Mouse (Mus musculus) neural tube, embryonic 15.5 days (tissue): ENCODE results near the gene Uba52. TPM values are rescaled to one million over a fixed set of nuclear protein-coding genes. Genes with fewer than 3 reads are reported as not detected.
A peak's percentile ranks its signal among the peaks of the same experiment; 100 is the strongest.

Experiments used
- ATAC-seq: fragments of 200-750 bp; cut with Nextera tagmentation; 2 replicates; pipeline ENCODE4 v1.8.0; 2017; ENCODE audit warnings: mild to moderate bottlenecking, moderate TSS enrichment, moderate library complexity; ENCODE audit not compliant: low FRiP score
- H3K27ac ChIP-seq: fragments of 300-500 bp; sonication (generic); replicated peaks from 2 replicates; pipeline ENCODE4 v1.5.1; 2015; ENCODE audit warnings: mild to moderate bottlenecking, inconsistent platforms
- H3K27me3 ChIP-seq: fragments of 300-500 bp; sonication (generic); replicated peaks from 2 replicates; pipeline ENCODE4 v1.6.1; 2015; ENCODE audit warnings: inconsistent platforms
- H3K36me3 ChIP-seq: fragments of 300-500 bp; sonication (generic); 2 replicates; pipeline ENCODE4 v1.6.1; 2015; ENCODE audit warnings: inconsistent platforms
- H3K4me1 ChIP-seq: fragments of 300-500 bp; sonication (generic); 2 replicates; pipeline ENCODE4 v1.6.1; 2015; ENCODE audit warnings: inconsistent platforms
- H3K4me2 ChIP-seq: fragments of 300-500 bp; sonication (generic); 2 replicates; pipeline ENCODE4 v1.6.1; 2015; ENCODE audit warnings: inconsistent platforms, mild to moderate bottlenecking, moderate library complexity
- H3K4me3 ChIP-seq: fragments of 300-500 bp; sonication (generic); replicated peaks from 2 replicates; pipeline ENCODE4 v1.5.1; 2015; ENCODE audit warnings: mild to moderate bottlenecking, inconsistent platforms
- H3K9ac ChIP-seq: fragments of 300-500 bp; sonication (generic); replicated peaks from 2 replicates; pipeline ENCODE4 v1.6.1; 2015; ENCODE audit warnings: mild to moderate bottlenecking, inconsistent platforms
- H3K9me3 ChIP-seq: fragments of 300-500 bp; sonication (generic); replicated peaks from 2 replicates; pipeline ENCODE4 v1.6.1; 2016; ENCODE audit warnings: inconsistent platforms
- WGBS: fragments of 180-500 bp; shearing (Covaris S2); methylation state at CpG from one replicate; pipeline ENCODE4 v1.1.7; 2015; ENCODE audit warnings: mixed read lengths; 5-methylcytosine and 5-hydroxymethylcytosine counted together
- polyA plus RNA-seq: library from polyadenylated mRNA; unstranded; fragments of >200 nt; fragmentation: Nextera tagmentation; extraction: Ambion mirVana; gene quantifications from 2 replicates; pipeline ENCODE4 v1.2.1, GENCODE M21; 2015

Uba52 gene
- 653 and 714 TPM in 2 replicates for polyA plus RNA-seq

DNA sequence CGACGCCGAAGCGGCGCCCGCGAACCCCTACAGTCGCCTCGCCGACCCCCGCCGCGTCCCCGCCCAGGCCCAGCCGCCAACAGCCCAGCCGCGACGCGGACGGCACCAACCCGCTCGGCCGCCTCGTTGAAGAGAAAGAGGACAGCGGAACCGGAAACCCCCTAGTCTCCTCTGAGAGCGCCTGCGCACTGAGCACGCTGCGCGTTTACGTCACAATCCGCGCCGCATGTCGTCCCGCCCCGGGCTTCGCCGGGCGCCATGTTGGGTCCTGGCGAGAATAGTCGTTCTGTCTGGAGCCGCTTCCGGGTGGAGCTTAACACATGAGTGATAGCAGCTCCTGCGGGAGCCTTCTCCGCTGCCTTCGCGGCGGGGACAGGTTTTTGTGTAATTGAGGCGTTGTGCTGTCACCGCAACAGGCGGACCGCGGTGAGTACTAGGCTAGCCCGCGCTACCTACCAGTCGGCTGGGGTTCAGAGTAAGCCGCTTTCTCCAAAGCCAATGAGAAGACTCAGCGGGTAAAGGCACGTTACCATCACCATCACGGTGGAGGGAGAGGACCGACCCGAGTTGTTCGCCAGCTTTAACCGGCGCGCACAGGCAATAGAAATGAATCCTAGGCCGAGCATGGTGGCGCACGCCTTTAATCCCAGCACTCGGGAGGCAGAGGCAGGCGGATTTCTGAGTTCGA lies at the start of gene Uba52:
TSS of gene Uba52 (minus strand) at position 574 of the 688 bp plus-strand sequence.
- no peaks in the 10 kb centered on the region for H3K9me3 ChIP-seq
- peak within 1 kb of the TSS; percentile 94 for H3K4me3 ChIP-seq
- peak within 1 kb of the TSS; percentile 95 for H3K9ac ChIP-seq
- peaks cover 31% of the 10 kb centered on the region for H3K4me1 ChIP-seq
- ATAC-seq, result peak; percentile 87
- WGBS, result 1% methylated on average over 74 of the region's 74 CpGs
- H3K27ac ChIP-seq, result peak within 1 kb of the TSS; percentile 97
- no peaks in the 10 kb centered on the region for H3K27me3 ChIP-seq
- peak within 1 kb of the TSS; percentile 98 for H3K4me2 ChIP-seq
- peaks cover 30% of the 10 kb centered on the region for H3K36me3 ChIP-seq

DNA sequence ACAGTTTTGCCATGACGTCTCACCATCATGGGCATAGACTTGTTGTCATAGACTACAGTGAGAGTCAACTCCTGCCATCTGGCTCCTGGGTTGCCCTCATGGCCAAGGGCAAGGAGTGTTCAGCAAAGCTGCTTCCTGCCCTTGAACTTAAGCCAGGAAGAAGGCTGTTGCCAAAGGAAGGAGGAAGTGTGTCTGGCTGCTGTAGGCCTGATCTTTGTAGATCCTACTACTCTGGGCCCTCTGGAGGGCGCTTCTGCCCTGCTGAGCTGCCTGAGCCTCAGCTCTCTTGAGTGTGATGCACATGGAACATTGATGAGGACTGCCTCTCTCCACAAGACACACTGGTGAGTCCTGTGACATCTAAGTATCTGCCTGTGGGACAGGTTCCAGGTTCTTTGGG lies 49.5 kb upstream of the Uba52 start:
- no peak for ATAC-seq
- 0 out of 2 replicates have a peak, but pooled peaks cover 4% of the 10 kb centered on the region for H3K36me3 ChIP-seq
- no peak overlapping the region for H3K9ac ChIP-seq
- H3K4me2 ChIP-seq, result no peak overlapping the region
- H3K27me3 ChIP-seq, result no peaks in the 10 kb centered on the region
- H3K9me3 ChIP-seq, result no peaks in the 10 kb centered on the region
- WGBS, result 75% methylated on average over 2 of the region's 2 CpGs
- no peak overlapping the region for H3K27ac ChIP-seq
- no peak overlapping the region for H3K4me3 ChIP-seq
- H3K4me1 ChIP-seq, result peaks cover 24% of the 10 kb centered on the region

DNA sequence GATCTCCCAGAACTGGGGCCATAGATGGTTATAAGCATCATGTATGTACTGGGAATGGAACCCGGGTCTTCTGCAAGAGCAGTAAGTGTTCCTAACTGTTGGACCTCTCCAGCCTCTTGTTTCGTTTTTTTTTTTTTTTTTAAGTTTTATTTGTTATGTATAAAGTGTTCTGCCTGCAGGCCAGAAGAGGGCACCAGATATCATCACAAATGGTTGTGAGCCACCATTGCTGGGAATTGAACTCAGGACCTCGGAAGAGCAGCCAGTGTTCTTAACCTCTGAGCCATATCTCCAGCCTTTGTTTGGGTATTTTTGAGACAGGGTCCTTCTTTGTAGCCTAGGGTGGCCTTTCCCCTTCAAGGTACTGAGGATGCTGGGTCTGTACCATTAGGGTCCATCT lies 48.4 kb upstream of the Uba52 start:
- no peak for ATAC-seq
- no peak overlapping the region for H3K27ac ChIP-seq
- 0 out of 2 replicates have a peak, but pooled peaks cover 4% of the 10 kb centered on the region for H3K36me3 ChIP-seq
- H3K27me3 ChIP-seq, result no peaks in the 10 kb centered on the region
- H3K4me1 ChIP-seq, result peaks cover 23% of the 10 kb centered on the region
- WGBS, result 85% methylated on average over 3 of the region's 3 CpGs
- no peak overlapping the region for H3K9ac ChIP-seq
- no peaks in the 10 kb centered on the region for H3K9me3 ChIP-seq
- H3K4me3 ChIP-seq, result no peak overlapping the region
- H3K4me2 ChIP-seq, result no peak overlapping the region

DNA sequence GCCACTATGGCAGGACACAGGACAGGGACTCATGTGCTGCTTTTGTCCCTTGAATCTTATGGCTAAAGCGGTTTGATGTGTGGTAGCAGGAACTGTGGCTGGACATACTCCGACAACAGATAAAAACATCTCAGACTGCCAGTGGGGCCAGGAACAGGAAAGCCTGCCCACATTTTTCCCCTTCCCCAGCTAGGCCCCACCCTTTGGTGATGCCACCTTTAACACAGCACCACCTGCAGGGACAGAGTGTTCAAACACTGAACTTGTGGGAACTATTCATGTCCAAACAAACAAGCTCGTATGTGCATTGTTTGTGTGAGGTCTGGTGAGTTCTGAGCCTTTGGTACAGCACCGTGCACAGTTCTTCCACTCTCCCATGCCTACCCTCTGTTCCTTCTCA lies 47.7 kb upstream of the Uba52 start:
- Histone ChIP-seq H3K9me3 (no peaks in the 10 kb centered on the region), H3K4me3 (no peak overlapping the region), H3K9ac (no peak overlapping the region), H3K36me3 (0 out of 2 replicates have a peak, but pooled peaks cover 4% of the 10 kb centered on the region), H3K27ac (no peak overlapping the region), H3K4me2 (no peak overlapping the region), H3K4me1 (peaks cover 29% of the 10 kb centered on the region), H3K27me3 (no peaks in the 10 kb centered on the region)
- ATAC-seq, result no peak
- 74% methylated on average over 4 of the region's 4 CpGs for WGBS

DNA sequence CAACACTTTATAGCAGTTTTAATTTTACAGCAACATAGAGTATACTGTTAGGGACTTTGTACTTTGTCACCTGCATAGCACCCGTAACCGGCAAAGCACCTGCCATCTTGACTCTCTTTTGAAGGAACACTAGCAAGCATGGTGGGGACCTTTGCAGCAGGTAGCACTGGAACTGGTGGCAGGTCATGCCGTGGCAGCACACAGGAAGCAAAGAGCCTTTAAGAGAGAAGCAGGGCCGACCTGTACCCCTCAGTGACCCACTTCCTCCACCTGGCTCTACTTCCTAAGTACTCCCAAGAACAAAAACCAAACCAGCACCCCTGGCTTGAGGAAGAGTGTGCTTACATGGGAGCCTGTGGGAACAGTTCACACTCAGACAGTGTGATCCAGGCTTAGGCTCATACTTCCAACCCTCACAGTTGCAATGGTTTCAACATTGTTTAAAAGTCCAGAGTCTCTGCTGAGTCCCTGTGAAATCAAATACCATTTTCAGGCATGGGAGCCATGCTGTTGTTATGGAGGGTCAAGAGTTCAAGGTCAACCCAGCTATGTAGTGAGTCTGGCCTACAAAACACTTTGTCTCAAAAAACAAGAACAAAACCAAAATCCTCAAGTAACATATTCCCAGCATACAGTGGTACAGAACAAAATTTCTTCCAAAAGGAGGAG lies 44.6 kb upstream of the Uba52 start:
- Histone ChIP-seq H3K4me1 (peaks cover 39% of the 10 kb centered on the region), H3K9ac (no peak overlapping the region), H3K27me3 (no peaks in the 10 kb centered on the region), H3K4me2 (no peak overlapping the region), H3K27ac (no peak overlapping the region), H3K9me3 (no peaks in the 10 kb centered on the region), H3K4me3 (no peak overlapping the region), H3K36me3 (0 out of 2 replicates have a peak, but pooled peaks cover 4% of the 10 kb centered on the region)
- no peak for ATAC-seq
- WGBS, result 96% methylated on average over 4 of the region's 4 CpGs

DNA sequence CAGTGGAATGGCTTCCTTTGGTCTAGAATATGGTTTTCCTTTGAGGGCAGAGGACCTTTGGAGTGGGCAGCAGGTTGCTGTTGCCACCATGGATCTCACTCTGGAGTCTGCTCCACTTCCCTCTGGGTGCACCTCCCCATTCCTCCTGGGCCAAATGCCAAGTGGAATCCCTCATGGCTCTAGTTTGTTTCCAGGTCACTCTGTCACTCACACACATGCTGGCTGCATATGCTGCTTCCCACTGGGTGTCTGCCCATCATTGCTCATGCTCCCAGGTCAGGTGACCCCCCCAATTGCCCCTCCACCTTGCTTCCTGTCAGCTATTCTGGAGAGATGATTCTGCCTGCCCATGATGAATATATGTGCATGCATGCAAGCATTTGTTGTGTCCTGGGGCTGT lies 43.1 kb upstream of the Uba52 start:
- Histone ChIP-seq H3K4me3 (no peak overlapping the region), H3K4me1 (peaks cover 33% of the 10 kb centered on the region), H3K4me2 (no peak overlapping the region), H3K36me3 (0 out of 2 replicates have a peak, but pooled peaks cover 4% of the 10 kb centered on the region), H3K27ac (peak overlapping the region; percentile 48), H3K27me3 (no peaks in the 10 kb centered on the region), H3K9ac (no peak overlapping the region), H3K9me3 (no peaks in the 10 kb centered on the region)
- ATAC-seq, result no peak

DNA sequence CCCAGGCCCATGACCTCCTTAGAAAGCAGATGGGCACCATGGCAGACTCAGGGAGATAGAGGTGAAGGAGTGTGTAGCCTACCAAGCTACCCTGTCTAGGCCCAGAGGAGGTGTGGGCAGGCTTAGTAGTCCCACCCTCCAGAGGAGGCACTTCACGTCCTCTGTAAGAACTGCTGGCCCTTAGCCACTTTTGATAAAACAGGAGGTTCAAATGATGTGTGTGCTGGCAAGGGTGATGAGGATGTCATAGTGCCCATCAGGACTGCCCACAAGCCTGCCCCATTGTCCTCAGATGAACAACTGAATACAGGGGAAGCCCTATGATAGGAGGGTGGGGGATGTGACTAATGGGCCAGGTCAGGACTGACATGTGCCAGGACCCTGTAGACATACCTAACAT lies 42.2 kb upstream of the Uba52 start:
- 65% methylated on average over 1 of the region's 1 CpGs for WGBS
- H3K36me3 ChIP-seq, result 0 out of 2 replicates have a peak, but pooled peaks cover 4% of the 10 kb centered on the region
- no peak overlapping the region for H3K4me3 ChIP-seq
- no peak overlapping the region for H3K4me2 ChIP-seq
- H3K27ac ChIP-seq, result 0 out of 2 replicates have a peak overlapping the region, but pooled peaks have one; percentile 28
- no peak overlapping the region for H3K9ac ChIP-seq
- peaks cover 33% of the 10 kb centered on the region for H3K4me1 ChIP-seq
- H3K27me3 ChIP-seq, result no peaks in the 10 kb centered on the region
- H3K9me3 ChIP-seq, result no peaks in the 10 kb centered on the region
- ATAC-seq, result no peak

DNA sequence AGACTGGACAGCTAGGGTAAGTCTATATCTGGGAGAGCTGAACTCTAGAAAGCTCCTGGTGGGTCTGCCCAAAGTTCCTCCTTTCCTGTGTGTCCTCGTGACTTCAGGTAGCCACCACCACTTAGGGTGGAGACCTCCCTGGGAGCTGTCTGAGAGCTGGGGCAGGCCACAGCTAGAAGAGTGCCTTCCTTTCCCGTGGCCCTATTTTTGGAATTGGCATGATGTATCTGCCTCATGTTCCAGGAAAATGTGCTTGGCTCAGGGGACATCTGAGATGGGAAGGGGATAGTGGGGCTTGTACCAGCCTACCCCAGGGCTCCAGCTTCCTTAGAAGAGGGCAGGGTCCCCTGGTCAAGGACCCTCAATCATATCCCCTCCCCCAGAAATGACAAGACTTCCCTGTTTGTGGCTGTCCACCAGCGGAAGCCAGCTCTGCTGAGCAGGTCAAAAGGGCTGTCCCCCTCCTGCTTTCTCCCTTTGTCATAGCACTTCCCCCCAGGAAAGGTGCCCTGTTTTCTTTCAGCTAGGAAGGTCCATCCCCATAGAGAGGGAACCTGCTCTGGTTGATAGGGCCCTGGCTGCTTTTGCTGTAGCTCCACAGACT lies 41.1 kb upstream of the Uba52 start:
- Histone ChIP-seq H3K27ac (no peak overlapping the region), H3K36me3 (no peaks in the 10 kb centered on the region; the same call in 1 of the 2 replicates), H3K4me3 (no peak overlapping the region), H3K9ac (no peak overlapping the region; the same call in 1 of the 2 replicates), H3K27me3 (no peaks in the 10 kb centered on the region), H3K9me3 (no peaks in the 10 kb centered on the region), H3K4me2 (no peak overlapping the region), H3K4me1 (peaks cover 30% of the 10 kb centered on the region)
- WGBS, result 82% methylated on average over 3 of the region's 3 CpGs
- no peak for ATAC-seq

DNA sequence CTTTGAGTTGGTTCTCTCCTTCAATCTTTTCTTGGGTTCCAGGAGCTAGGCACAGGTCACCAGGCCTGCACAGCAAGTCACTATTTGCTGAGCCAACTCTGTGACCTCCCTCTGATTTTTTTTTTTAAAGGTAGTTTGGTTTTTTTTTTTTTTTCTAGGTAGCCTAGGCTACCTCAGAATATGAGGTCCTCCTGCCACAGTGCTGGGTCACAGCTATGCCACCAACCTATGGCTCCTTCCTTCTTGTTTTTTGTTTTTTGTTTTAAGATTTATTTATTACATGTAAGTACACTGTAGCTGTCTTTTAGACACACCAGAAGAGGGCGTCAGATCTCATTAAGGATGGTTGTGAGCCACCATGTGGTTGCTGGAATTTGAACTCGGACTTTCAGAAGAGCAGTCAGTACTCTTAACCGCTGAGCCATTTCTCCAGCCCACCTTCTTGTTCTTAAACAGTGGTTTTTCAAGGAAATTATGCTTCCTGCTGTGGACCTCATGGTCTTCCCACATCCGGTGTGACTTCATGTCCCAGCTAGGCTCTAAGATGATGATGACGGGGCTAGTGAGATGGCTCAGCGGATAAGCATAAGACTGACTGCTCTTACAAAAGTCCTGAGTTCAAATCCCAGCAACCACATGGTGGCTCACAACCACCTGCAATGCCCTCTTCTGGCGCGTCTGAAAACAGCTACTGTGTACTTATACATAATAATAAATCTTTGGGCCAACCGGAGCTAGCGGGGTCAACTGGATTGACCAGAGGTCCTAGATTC lies 39.0 kb upstream of the Uba52 start:
- no peak overlapping the region for H3K9ac ChIP-seq
- no peak for ATAC-seq
- no peaks in the 10 kb centered on the region for H3K27me3 ChIP-seq
- 90% methylated on average over 10 of the region's 10 CpGs for WGBS
- H3K4me2 ChIP-seq, result no peak overlapping the region
- no peak overlapping the region for H3K27ac ChIP-seq
- no peaks in the 10 kb centered on the region for H3K9me3 ChIP-seq
- no peaks in the 10 kb centered on the region; the same call in 1 of the 2 replicates for H3K36me3 ChIP-seq
- H3K4me3 ChIP-seq, result no peak overlapping the region
- H3K4me1 ChIP-seq, result peaks cover 31% of the 10 kb centered on the region

DNA sequence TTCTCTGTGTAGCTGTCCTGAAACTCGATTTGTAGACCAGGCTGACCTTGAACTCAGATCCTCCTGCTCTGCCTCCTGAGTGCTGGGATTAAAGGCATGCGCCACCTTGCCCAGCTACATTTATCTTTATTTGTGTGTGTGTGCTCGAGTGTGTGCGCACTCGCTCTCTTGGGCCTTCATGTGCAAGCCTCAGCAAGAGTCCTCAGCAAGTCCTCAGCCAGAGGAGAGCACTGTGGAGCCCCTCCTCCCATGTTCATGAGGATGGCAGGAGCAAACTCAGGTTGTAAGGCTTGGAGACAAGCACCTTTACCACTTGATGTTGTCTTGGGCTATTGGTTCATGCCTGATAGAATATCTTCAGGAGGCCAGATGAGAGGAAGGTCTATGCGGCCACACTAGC lies 37.2 kb upstream of the Uba52 start:
- H3K27me3 ChIP-seq, result no peaks in the 10 kb centered on the region
- H3K9ac ChIP-seq, result no peak overlapping the region
- no peak overlapping the region for H3K4me3 ChIP-seq
- WGBS, result 88% methylated on average over 6 of the region's 6 CpGs
- H3K9me3 ChIP-seq, result no peaks in the 10 kb centered on the region
- peaks cover 30% of the 10 kb centered on the region for H3K4me1 ChIP-seq
- no peaks in the 10 kb centered on the region; the same call in 1 of the 2 replicates for H3K36me3 ChIP-seq
- no peak overlapping the region for H3K4me2 ChIP-seq
- no peak for ATAC-seq
- no peak overlapping the region for H3K27ac ChIP-seq

DNA sequence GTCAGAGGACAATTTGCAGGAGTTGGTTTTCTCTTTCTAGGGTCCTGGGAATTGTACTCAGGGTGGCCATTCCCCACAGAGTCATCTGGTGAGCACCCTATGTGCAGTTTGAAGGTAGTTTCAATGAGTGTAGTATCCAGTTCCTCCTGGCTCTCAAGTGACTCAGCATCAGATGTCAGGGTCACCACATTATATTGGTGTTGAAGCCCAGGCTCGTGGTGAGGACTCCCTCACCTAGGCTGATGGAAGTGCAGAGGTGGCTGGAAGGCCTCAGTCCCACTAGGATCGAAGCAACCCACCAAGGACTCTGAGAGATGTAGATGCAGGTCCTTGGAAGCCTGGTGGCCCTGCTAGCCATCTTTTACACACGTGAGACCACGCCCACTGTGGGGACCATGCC lies 35.8 kb upstream of the Uba52 start:
- WGBS, result 88% methylated on average over 4 of the region's 4 CpGs
- Histone ChIP-seq H3K27ac (no peak overlapping the region), H3K36me3 (no peaks in the 10 kb centered on the region; the same call in 1 of the 2 replicates), H3K9me3 (no peaks in the 10 kb centered on the region), H3K4me2 (no peak overlapping the region), H3K4me3 (no peak overlapping the region), H3K27me3 (no peaks in the 10 kb centered on the region), H3K4me1 (peaks cover 28% of the 10 kb centered on the region), H3K9ac (no peak overlapping the region)
- ATAC-seq, result no peak
